Mouse (Mus musculus): Measurements from ENCODE around the gene Sec61g.

GRCm38 (mm10) chr11:16505999-16506398, 2.3 kb downstream of the Sec61g start:
- TF ChIP-seq GATA1 (IDR thresholded peaks at IDR 0.05; ENCODE audit: borderline replicate concordance, low read length) = no peak
- no peak for TF ChIP-seq FLI1 (IDR thresholded peaks at IDR 0.05; ENCODE audit: low read length)

Data from megakaryocyte, embryonic 14.5 days (primary cell).